Mouse (Mus musculus) E14TG2a.4 (cell line): ENCODE results near the gene Frat1.

Experiments
- CTCF ChIP-seq: conservative IDR thresholded peaks from 2 replicates; pipeline ENCODE4 v1.5.1; 2014; ENCODE audit warnings: low read length
- NANOG ChIP-seq: IDR thresholded peaks from 2 replicates; pipeline ENCODE4 v1.6.1; 2014; ENCODE audit warnings: borderline replicate concordance, low read length, mixed read lengths
- POU5F1 ChIP-seq: IDR thresholded peaks from 2 replicates; pipeline ENCODE4 v1.6.1; 2014; ENCODE audit warnings: low read length, borderline replicate concordance

GRCm38 (mm10) chr19:41842196-41842595 lies 12.4 kb downstream of the Frat1 start:
- TF ChIP-seq CTCF (no peak), NANOG (no peak), POU5F1 (no peak)
